Mouse (Mus musculus): ENCODE results near the gene Prkab2.

The Prkab2 gene

DNA sequence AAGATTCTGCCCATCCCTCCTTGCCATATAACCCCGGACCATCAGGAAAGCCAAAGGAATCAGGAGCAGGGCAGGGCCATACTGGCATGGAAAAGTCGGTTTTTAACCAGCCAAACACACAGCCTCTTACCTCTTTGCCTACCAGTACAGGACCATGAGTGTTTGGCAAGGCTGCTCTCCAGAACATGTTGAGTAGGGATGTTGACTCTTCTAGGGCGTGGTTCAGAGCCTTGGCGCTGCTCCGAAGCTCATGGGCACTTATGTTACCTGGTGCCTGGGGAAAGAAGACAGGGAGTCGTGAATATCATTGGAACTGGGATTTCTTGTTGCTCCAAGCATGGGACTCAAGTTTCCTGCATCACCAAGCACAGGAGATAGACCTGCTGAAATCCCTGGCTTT lies 35.8 kb downstream of the Prkab2 start:
- DNase-seq (ENCODE audit: low spot score) = no peak

DNA sequence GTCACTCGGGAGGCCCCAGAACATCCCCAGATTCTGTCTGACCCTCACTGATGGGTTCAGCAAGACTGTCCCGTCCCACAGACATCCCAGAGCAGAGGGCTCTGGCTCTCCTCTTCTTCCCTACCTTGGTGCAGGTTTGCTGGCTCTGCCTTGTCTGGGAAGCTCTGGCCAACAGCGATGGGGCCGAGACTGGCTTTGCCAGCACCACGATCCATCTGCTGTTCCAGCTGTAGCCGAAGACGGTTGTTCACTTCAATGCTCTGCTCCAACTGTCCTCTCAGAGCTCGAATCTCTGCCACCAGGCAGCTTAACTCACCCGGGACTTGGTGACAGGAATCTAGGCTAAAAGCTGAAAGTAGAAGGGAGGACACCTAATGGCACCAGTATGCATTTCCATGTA lies 38.9 kb downstream of the Prkab2 start:
- no peak for DNase-seq (ENCODE audit: low spot score)

DNA sequence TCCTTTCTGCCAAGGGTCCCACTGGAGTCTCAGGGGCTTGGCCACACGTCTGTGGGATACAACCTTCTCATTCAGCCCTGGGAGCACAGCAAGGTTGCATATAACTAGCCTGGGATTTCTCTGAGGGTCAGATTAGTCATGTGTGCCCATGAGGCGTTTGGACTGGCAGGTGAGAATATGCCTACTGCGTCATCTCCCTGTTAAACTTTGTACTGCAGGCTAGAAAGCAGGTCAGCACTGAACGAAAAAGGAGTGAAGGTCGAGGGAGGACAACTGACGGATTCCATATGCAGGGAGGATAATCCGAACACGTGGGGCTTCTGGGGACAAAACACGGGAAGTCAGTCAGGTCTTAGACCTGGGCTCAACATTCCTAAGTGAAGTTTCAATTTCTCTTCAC lies 39.3 kb downstream of the Prkab2 start:
- DNase-seq (ENCODE audit: low spot score) = no peak

DNA sequence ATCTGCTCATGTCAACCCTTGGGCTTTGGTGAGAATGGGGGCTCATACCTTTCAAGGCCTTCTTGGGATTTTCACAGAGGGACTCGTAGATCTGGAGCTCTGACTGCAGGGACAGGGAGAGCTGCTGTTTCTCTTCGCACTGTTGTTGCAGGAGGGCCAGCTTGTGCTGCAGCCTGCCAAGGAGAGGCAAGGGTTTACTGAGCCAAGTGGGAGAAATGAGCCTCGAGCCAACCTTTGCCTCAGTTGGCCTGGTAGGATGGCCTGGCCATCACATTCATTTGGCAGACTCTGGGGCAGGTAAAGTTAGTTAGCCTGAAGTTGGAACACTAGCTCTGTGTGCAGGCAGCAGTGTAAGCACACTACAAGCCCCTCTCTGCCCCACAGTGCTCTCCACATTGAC lies 41.1 kb downstream of the Prkab2 start:
- no peak for DNase-seq (ENCODE audit: low spot score)

DNA sequence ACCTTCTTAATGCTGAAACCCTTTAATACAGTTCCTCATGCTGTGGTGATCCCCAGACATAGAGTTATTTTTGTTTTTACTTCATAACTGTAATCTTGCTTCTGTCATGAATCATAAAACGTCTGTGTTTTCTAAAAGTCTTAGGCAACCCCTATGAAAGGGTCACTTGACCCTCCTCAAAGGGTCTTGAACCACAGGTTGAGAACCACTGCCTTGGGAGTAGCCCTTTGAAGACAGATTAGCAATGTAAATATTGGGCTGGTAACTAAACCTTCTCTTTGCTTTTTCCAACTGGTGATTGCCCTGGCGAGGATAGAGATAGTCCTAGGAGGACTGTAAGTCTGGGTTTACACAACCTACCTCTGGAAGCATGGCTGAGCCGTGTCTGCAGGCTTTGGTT lies 43.2 kb downstream of the Prkab2 start:
- no peak for DNase-seq (ENCODE audit: low spot score)

DNA sequence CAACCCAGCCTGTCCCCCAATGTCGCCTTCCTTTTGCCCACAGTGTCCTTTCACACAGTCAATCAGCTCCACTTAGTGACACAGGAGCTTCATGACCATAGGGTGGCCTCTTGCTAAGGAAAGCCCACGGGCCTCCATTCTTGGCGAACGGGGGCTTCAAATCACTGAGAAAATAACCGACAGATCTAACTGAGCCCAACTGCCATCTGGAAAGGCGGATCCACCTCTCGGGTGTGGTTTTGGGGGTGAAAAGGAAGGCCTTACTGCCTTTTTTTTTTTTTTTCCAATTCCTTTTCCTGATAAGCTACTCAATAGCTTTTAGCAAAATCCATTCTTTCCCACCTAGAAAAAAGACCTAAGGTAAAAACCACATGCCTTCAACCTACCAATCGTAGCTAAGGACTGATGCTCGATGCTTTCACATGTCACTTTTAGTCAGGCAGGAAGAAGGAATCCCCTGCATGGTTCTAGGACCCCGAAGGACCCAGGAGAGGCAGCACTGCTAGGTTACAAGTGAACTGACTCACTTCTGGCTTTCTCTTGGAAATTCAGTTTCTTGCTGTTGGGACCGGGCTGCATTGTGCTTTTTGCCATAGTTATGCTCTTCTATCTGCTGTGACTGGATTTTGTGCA lies 44.6 kb downstream of the Prkab2 start:
- no peak for DNase-seq (ENCODE audit: low spot score)

DNA sequence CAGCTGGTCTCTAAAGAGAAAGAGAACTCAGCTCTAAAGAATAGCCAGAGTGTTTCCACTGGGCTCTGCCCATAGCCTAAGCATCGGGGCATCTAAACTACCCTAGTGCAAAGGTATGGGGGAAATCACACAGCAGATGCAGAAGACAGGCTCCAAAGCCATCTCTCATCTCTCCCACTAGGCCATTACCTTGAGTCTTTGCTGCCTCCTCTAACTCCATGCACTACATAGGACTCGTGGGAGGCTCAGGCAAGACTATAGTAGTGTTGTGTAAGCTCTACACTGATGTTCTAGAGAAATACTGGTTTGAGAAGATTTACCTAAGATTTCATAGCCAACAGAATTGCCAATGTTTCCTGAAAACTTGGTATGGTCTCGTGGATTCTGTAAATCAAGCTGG lies 47.5 kb downstream of the Prkab2 start:
- no peak for DNase-seq (ENCODE audit: low spot score)

DNA sequence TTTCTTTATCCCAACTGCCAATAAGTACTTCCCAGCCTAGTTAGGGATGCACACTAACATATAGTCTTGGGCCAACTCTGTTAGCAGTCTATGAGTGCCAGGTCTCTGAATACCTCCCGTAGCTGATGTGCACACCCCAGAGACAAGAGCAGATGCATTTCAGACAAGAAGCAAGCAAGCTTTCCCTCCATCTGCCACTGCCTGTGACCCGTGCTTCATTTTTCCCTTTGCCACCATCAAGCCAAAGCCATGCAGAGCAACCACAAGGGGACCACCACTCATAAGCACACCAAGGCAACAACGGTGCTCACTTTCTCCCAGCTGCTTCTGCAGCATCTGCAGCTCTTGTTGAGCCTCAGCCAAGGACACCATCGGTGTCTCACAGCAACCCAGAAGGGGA lies 48.6 kb downstream of the Prkab2 start:
- DNase-seq (ENCODE audit: low spot score) = no peak

DNA sequence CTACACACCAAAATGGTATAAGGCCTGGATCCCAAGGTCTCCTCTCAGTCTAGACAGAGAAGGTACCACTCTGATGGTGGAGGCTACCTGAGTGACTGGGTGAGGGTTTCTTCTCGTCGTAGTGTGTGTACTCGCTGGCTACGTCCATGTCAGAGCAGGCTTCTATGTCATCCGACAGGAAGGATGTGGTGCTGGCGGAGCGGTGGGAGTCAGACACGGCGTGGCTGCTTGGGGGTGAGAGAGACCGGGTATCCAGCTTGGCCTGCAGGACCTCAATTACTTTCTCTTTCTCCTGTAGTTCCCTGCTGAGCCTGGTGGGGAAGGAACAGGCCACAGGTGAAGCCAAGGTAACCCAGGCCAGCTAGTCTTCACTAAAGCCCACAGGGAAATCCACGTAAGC lies 52.1 kb downstream of the Prkab2 start:
- DNase-seq (ENCODE audit: low spot score) = no peak

DNA sequence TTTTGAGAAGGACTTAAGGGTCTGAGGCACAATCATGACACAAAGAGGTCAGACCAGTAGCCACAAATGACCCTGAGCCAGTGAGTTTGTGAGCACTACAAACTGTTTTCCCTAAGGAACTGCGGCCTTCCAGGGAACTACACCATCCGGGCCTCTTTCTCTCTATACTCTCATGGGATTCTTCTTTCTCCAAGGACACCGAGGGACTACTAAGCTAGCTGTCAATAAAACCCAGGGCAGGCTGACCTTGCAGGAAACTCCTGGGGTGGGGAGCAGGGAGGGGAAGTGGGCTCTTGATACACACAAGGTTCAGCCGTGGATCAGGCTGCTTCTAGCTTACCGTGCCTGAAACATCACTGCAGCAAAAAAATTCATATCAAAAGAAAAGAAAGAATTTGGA lies 52.9 kb downstream of the Prkab2 start:
- no peak for DNase-seq (ENCODE audit: low spot score)

DNA sequence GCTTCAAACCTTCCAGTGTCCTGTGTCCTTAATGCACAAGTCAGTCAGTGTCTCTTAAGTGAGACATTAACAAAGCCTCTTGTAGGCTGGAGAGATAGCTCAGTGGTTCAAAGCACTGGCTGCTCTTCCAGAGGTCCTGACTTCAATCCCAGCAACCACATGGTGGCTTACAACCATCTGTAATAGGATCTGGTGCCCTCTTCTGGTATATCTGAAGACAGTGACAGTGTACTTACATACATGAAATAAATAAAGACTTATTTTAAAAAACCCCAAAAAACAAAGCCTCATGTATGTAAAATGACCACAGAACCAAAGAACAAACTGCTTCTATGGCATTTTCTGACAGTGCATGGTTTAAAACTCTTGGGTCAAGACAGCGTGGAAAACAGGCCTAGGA lies 57.9 kb downstream of the Prkab2 start:
- DNase-seq (ENCODE audit: low spot score) = no peak

DNA sequence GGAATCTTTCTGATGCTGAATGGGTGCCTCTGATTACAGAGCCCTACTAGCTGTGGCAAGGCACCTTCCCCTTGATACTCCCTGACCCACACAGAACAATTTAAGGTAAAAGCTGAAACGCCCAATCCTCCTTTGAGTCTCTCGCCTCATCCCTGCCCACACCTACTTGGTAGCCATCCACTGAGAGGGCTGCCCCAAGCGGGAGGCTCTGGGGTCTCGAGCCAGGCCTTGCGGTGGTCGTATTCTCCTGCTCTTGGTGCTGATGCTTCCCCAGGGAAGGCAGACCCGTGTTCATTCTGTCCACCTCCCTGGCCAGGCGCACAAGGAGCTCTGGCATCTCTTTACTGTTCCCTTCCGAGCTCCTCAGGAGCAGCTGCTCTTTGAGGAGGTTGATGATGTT lies 61.1 kb downstream of the Prkab2 start:
- no peak for DNase-seq (ENCODE audit: low spot score)

Measured in yolk sac, embryonic 10.5 days (tissue).